Mouse (Mus musculus) forebrain, embryonic 10.5 days (tissue): ENCODE results near the gene Zfp609. TPM values are rescaled to one million over a fixed set of nuclear protein-coding genes. Genes with fewer than 3 reads are reported as not detected.

Source experiments
- DNase-seq: peaks from one replicate; pipeline ENCODE4 v3.0.0-alpha.2; 2017; ENCODE audit warnings: low spot score; ENCODE audit errors: extremely low spot score
- H3K27ac ChIP-seq: fragments of 300-500 bp; sonication (generic); 2 replicates; pipeline ENCODE4 v1.5.1; 2016; ENCODE audit warnings: mild to moderate bottlenecking
- H3K27me3 ChIP-seq: fragments of 300-500 bp; sonication (generic); 2 replicates; pipeline ENCODE4 v1.6.1; 2016; ENCODE audit warnings: mild to moderate bottlenecking; ENCODE audit not compliant: poor library complexity, severe bottlenecking
- H3K36me3 ChIP-seq: fragments of 300-500 bp; sonication (generic); replicated peaks from 2 replicates; pipeline ENCODE4 v1.6.1; 2016; ENCODE audit warnings: mild to moderate bottlenecking, moderate library complexity
- H3K4me1 ChIP-seq: fragments of 300-500 bp; sonication (generic); 2 replicates; pipeline ENCODE4 v1.6.1; 2016
- H3K4me3 ChIP-seq: fragments of 300-500 bp; sonication (generic); 2 replicates; pipeline ENCODE4 v1.5.1; 2016; ENCODE audit warnings: mild to moderate bottlenecking, moderate library complexity
- H3K9me3 ChIP-seq: fragments of 300-500 bp; sonication (generic); 2 replicates; pipeline ENCODE4 v1.6.1; 2016; ENCODE audit warnings: mild to moderate bottlenecking, moderate library complexity
- WGBS: fragments of 180-500 bp; shearing (Covaris S2); methylation state at CpG from one replicate; pipeline ENCODE4 v1.1.7; 2016; 5-methylcytosine and 5-hydroxymethylcytosine counted together
- polyA plus RNA-seq: library from polyadenylated mRNA; unstranded; fragments of >200 nt; fragmentation: Nextera tagmentation; extraction: Ambion mirVana; gene quantifications from 2 replicates; pipeline ENCODE4 v1.2.1, GENCODE M21; 2016

Gene Zfp609
- polyA plus RNA-seq, 1 experiment from 2014 or later: 8.2 TPM

GRCm38 (mm10) chr9:65829410-65829809, 2.0 kb upstream of the Zfp609 start:
- 83% methylated on average over 2 of the region's 2 CpGs for WGBS
- Histone ChIP-seq H3K27ac (no peak overlapping the region), H3K36me3 (peaks cover under 1% of the 10 kb centered on the region; the same call in 1 of the 2 replicates), H3K9me3 (no peaks in the 10 kb centered on the region), H3K4me1 (peaks cover 90% of the 10 kb centered on the region), H3K27me3 (no peaks in the 10 kb centered on the region), H3K4me3 (no peak overlapping the region)
- DNase-seq: no peak

GRCm38 (mm10) chr9:65828511-65828910, 1.1 kb upstream of the Zfp609 start:
- H3K4me1 ChIP-seq: peaks cover 91% of the 10 kb centered on the region
- H3K27me3 ChIP-seq: no peaks in the 10 kb centered on the region
- peak overlapping the region; percentile 100 for H3K27ac ChIP-seq
- DNase-seq: no peak
- WGBS: 48% methylated on average over 3 of the region's 3 CpGs
- H3K36me3 ChIP-seq: no peaks in the 10 kb centered on the region
- H3K9me3 ChIP-seq: no peaks in the 10 kb centered on the region
- H3K4me3 ChIP-seq: peak overlapping the region; percentile 94

GRCm38 (mm10) chr9:65828016-65828403, 646 bp upstream of the Zfp609 start:
- peak overlapping the region; percentile 100 for H3K27ac ChIP-seq
- 1% methylated on average over 13 of the region's 13 CpGs for WGBS
- DNase-seq: no peak

GRCm38 (mm10) chr9:65826588-65827343, 598 bp downstream of the Zfp609 start:
- peaks cover 77% of the 10 kb centered on the region for H3K4me1 ChIP-seq
- no peaks in the 10 kb centered on the region for H3K9me3 ChIP-seq
- peak overlapping the region; percentile 94 for H3K4me3 ChIP-seq
- under 1% methylated on average over 31 of the region's 31 CpGs for WGBS
- no peaks in the 10 kb centered on the region for H3K36me3 ChIP-seq
- no peaks in the 10 kb centered on the region for H3K27me3 ChIP-seq
- H3K27ac ChIP-seq: peak overlapping the region; percentile 100
- peak; percentile 63 for DNase-seq

More at GRCm38 (mm10) chr9:65828016-65828403, 646 bp upstream of the Zfp609 start:
- no peaks in the 10 kb centered on the region for H3K36me3 ChIP-seq
- H3K4me1 ChIP-seq: peaks cover 90% of the 10 kb centered on the region
- no peaks in the 10 kb centered on the region for H3K27me3 ChIP-seq
- no peaks in the 10 kb centered on the region for H3K9me3 ChIP-seq
- peak overlapping the region; percentile 94 for H3K4me3 ChIP-seq

- Histone ChIP-seq H3K4me3 (peak overlapping the region; percentile 94), H3K36me3 (no peaks in the 10 kb centered on the region), H3K4me1 (peaks cover 77% of the 10 kb centered on the region), H3K9me3 (no peaks in the 10 kb centered on the region), H3K27me3 (no peaks in the 10 kb centered on the region), H3K27ac (peak overlapping the region; percentile 100)
- 0% methylated on average over 4 of the region's 4 CpGs for WGBS
- peak; percentile 58 for DNase-seq
Observed at GRCm38 (mm10) chr9:65826226-65826587, 1.2 kb downstream of the Zfp609 start.

- Histone ChIP-seq H3K9me3 (no peaks in the 10 kb centered on the region), H3K27me3 (no peaks in the 10 kb centered on the region), H3K4me1 (peaks cover 64% of the 10 kb centered on the region), H3K36me3 (peaks cover 2% of the 10 kb centered on the region; the same call in 1 of the 2 replicates), H3K4me3 (0 out of 2 replicates have a peak overlapping the region, but pooled peaks have one; percentile 9), H3K27ac (no peak overlapping the region)
- DNase-seq: no peak
- WGBS: 87% methylated on average over 10 of the region's 10 CpGs
Observed at GRCm38 (mm10) chr9:65823716-65824462, 3.5 kb downstream of the Zfp609 start.

GRCm38 (mm10) chr9:65822011-65822410, 5.4 kb downstream of the Zfp609 start:
- peaks cover 58% of the 10 kb centered on the region for H3K4me1 ChIP-seq
- H3K4me3 ChIP-seq: no peak overlapping the region
- no peaks in the 10 kb centered on the region for H3K9me3 ChIP-seq
- no peak for DNase-seq
- no peak overlapping the region for H3K27ac ChIP-seq
- no peaks in the 10 kb centered on the region for H3K27me3 ChIP-seq
- H3K36me3 ChIP-seq: peaks cover 13% of the 10 kb centered on the region
- WGBS: 93% methylated on average over 4 of the region's 4 CpGs

- Histone ChIP-seq H3K27me3 (no peaks in the 10 kb centered on the region), H3K27ac (no peak overlapping the region), H3K4me3 (no peak overlapping the region), H3K9me3 (peaks cover 8% of the 10 kb centered on the region), H3K4me1 (peaks cover 45% of the 10 kb centered on the region), H3K36me3 (peaks cover 30% of the 10 kb centered on the region)
- WGBS: 85% methylated on average over 2 of the region's 2 CpGs
- DNase-seq: no peak
Observed at GRCm38 (mm10) chr9:65820301-65820700, 7.1 kb downstream of the Zfp609 start.

GRCm38 (mm10) chr9:65818402-65818801, 9.0 kb downstream of the Zfp609 start:
- peaks cover 45% of the 10 kb centered on the region for H3K36me3 ChIP-seq
- peaks cover 26% of the 10 kb centered on the region for H3K4me1 ChIP-seq
- DNase-seq: no peak
- H3K9me3 ChIP-seq: peaks cover 8% of the 10 kb centered on the region
- H3K4me3 ChIP-seq: no peak overlapping the region
- H3K27me3 ChIP-seq: no peaks in the 10 kb centered on the region
- H3K27ac ChIP-seq: no peak overlapping the region
- WGBS: 76% methylated on average over 2 of the region's 2 CpGs

GRCm38 (mm10) chr9:65812841-65813240, 14.5 kb downstream of the Zfp609 start:
- peaks cover 8% of the 10 kb centered on the region for H3K9me3 ChIP-seq
- H3K27me3 ChIP-seq: no peaks in the 10 kb centered on the region
- DNase-seq: no peak
- H3K27ac ChIP-seq: no peak overlapping the region
- 81% methylated on average over 2 of the region's 2 CpGs for WGBS
- no peak overlapping the region for H3K4me3 ChIP-seq
- H3K36me3 ChIP-seq: peaks cover 50% of the 10 kb centered on the region
- H3K4me1 ChIP-seq: peaks cover under 1% of the 10 kb centered on the region; the same call in 1 of the 2 replicates

GRCm38 (mm10) chr9:65811784-65812183, 15.6 kb downstream of the Zfp609 start:
- no peak for DNase-seq
- H3K4me1 ChIP-seq: peaks cover 7% of the 10 kb centered on the region; the same call in 1 of the 2 replicates
- H3K27ac ChIP-seq: no peak overlapping the region
- 94% methylated on average over 1 of the region's 1 CpGs for WGBS
- peaks cover 8% of the 10 kb centered on the region for H3K9me3 ChIP-seq
- H3K36me3 ChIP-seq: peaks cover 40% of the 10 kb centered on the region
- H3K4me3 ChIP-seq: no peak overlapping the region
- no peaks in the 10 kb centered on the region for H3K27me3 ChIP-seq

GRCm38 (mm10) chr9:65807818-65808217, 19.5 kb downstream of the Zfp609 start:
- Histone ChIP-seq H3K9me3 (no peaks in the 10 kb centered on the region), H3K4me1 (peaks cover 7% of the 10 kb centered on the region; the same call in 1 of the 2 replicates), H3K27me3 (no peaks in the 10 kb centered on the region), H3K36me3 (peaks cover 10% of the 10 kb centered on the region; the same call in 1 of the 2 replicates), H3K4me3 (no peak overlapping the region), H3K27ac (no peak overlapping the region)
- 73% methylated on average over 1 of the region's 1 CpGs for WGBS
- no peak for DNase-seq

GRCm38 (mm10) chr9:65807251-65807650, 20.1 kb downstream of the Zfp609 start:
- Histone ChIP-seq H3K4me1 (peaks cover 7% of the 10 kb centered on the region; the same call in 1 of the 2 replicates), H3K9me3 (no peaks in the 10 kb centered on the region), H3K36me3 (peaks cover 10% of the 10 kb centered on the region; the same call in 1 of the 2 replicates), H3K27me3 (no peaks in the 10 kb centered on the region), H3K4me3 (no peak overlapping the region), H3K27ac (no peak overlapping the region)
- WGBS: 69% methylated on average over 5 of the region's 5 CpGs
- no peak for DNase-seq
